Mouse (Mus musculus) mature B cell (primary cell): ENCODE data around the gene Ids.
"Not testable (repeated sequence)": the region's sequence is repeated elsewhere in the genome, so short reads cannot be mapped to it uniquely, and the experiment has no call there.

Source experiments
- in situ Hi-C: fragments of 300-500 bp; cut with MboI; formaldehyde crosslinking; loops from 2 replicates; pipeline ENCODE4 v1.14.3; 2019

Ids gene

GRCm38 (mm10) chrX:70364661-70365613 is at the start of gene Ids:
Gene Ids, minus strand, starts transcription at chrX:70365084.
- in situ Hi-C loops: loop anchor here (10.0 to 25.0 kb wide), 2 partner anchors 110 to 197 kb away; partner anchors contain the start of gene Tmem185a

GRCm38 (mm10) chrX:70392636-70393035 is 27.8 kb upstream of the Ids start:
- in situ Hi-C loops: not testable (repeated sequence)

- in situ Hi-C loops: no loop called here
Measured at GRCm38 (mm10) chrX:70385962-70386351, 21.1 kb upstream of the Ids start.

GRCm38 (mm10) chrX:70385276-70385961 is 20.5 kb upstream of the Ids start, which contains the start of gene 1110012L19Rik:
Gene 1110012L19Rik, plus strand, starts transcription at chrX:70385877.
- in situ Hi-C loops: no loop called here

- in situ Hi-C loops: no loop called here
Measured at GRCm38 (mm10) chrX:70384917-70385275, 20.0 kb upstream of the Ids start.

GRCm38 (mm10) chrX:70374469-70375110 is 9.7 kb upstream of the Ids start:
- in situ Hi-C loops: loop anchor here (25.0 kb wide), 1 partner anchor 188 kb away; no protein-coding TSS in a partner anchor

GRCm38 (mm10) chrX:70369758-70370157 is 4.9 kb upstream of the Ids start:
- in situ Hi-C loops: loop anchor here (10.0 to 25.0 kb wide), 2 partner anchors 105 to 193 kb away; partner anchors contain the start of gene Tmem185a

- in situ Hi-C loops: loop anchor here (10.0 to 25.0 kb wide), 2 partner anchors 111 to 198 kb away; partner anchors contain the start of gene Tmem185a
Measured at GRCm38 (mm10) chrX:70364202-70364601, 682 bp downstream of the Ids start.

- in situ Hi-C loops: loop anchor here (10.0 to 25.0 kb wide), 2 partner anchors 111 to 199 kb away; partner anchors contain the start of gene Tmem185a
Measured at GRCm38 (mm10) chrX:70363446-70363845, 1.4 kb downstream of the Ids start.

- in situ Hi-C loops: loop anchor here (10.0 to 25.0 kb wide), 2 partner anchors 112 to 199 kb away; partner anchors contain the start of gene Tmem185a
Measured at GRCm38 (mm10) chrX:70362985-70363384, 1.9 kb downstream of the Ids start.

GRCm38 (mm10) chrX:70330202-70330843 is 34.6 kb downstream of the Ids start:
- in situ Hi-C loops: no loop called here

- in situ Hi-C loops: no loop called here
Measured at GRCm38 (mm10) chrX:70328530-70329143, 36.2 kb downstream of the Ids start.

- in situ Hi-C loops: no loop called here
Measured at GRCm38 (mm10) chrX:70327656-70328055, 37.2 kb downstream of the Ids start.

- in situ Hi-C loops: no loop called here
Measured at GRCm38 (mm10) chrX:70319254-70319653, 45.6 kb downstream of the Ids start.

GRCm38 (mm10) chrX:70314949-70315641 is 49.8 kb downstream of the Ids start:
- in situ Hi-C loops: no loop called here
